Mouse (Mus musculus) ES-E14 (cell line): ENCODE data around the gene Gsta2.
"Not testable (repeated sequence)": the region's sequence is repeated elsewhere in the genome, so short reads cannot be mapped to it uniquely, and the experiment has no call there.

Experiments
- HCFC1 ChIP-seq: IDR thresholded peaks from 2 replicates; pipeline ENCODE4 v1.6.1; 2012; ENCODE audit warnings: low read length, inconsistent platforms, borderline replicate concordance; ENCODE audit not compliant: insufficient read depth
- ZNF384 ChIP-seq: IDR thresholded peaks from 2 replicates; pipeline ENCODE4 v1.6.1; 2012; ENCODE audit warnings: low read depth, low read length, inconsistent platforms

DNA sequence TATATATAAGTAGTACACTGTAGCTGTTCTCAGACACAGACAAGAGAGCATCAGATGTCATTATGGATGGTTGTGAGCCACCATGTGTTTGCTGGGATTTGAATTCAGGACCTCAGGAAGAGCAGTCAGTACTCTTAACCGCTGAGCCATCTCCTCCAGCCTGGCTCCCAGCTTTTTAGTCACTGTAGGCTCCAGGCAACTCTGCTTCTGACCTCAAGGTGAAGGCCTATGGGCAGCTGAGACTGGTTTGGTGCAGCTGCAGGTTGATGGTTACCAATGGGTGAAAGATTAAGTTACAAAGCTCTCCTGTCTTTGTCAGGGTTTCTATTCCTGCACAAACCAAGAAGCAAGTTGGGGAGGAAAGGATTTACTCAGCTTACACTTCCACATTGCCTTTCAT lies 61.9 kb downstream of the Gsta2 start:
- not testable (repeated sequence) for TF ChIP-seq HCFC1, ZNF384
